Mouse (Mus musculus): ENCODE measurements around the gene Gm20873. TPM values are rescaled to one million over a fixed set of nuclear protein-coding genes. Genes with fewer than 3 reads are reported as not detected.
"Not testable (repeated sequence)": the region's sequence is repeated elsewhere in the genome, so short reads cannot be mapped to it uniquely, and the experiment has no call there.

The Gm20873 gene
- total RNA-seq (2021) (not detected), polyA plus RNA-seq (2012; rRNA removed) (not detected in 2 replicates)
- long read RNA-seq, result 0 reads

DNA sequence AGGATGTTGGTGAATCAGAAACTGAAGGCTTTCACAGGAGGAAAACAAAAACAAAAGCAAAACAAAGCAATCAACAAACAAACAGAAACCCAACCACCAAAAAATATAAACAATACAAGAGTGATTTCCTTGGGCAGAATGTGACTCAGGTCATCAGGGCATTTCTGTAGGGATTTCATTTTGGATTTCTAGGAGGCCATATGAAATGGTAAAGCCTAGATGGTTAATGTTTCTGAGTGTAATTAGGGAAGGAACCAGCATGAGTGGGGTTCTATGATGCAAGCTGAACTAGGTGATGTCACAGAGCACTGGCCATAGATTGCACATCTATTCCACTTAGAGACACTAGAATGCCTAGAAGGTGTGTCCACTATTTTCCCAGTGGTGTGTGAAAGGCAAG is at the start of gene Gm20873:
TSS of gene Gm20873 (plus strand) at position 301 of the 400 bp plus-strand sequence.
- not testable (repeated sequence) for DNase-seq

DNA sequence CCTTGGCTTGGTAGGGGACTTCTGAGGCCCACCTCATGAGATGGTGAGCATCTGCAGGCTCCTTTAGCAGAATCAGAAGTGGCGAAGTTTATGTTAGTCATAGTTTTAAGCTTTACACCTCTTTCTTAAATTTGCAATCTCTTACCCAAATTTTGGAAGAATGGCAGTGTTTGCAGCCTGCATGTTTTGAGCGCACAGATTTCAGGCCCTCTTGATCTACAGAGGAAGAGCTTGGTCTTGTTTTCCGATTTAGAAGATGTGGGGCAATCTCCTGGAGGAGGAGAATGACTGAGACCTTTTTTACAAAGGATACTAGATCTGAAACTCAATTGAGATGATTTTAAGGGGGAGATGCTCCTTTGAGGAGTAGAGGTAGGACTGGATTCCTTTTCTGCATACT is 29.0 kb upstream of the Gm20873 start, which contains the start of gene Gm21746:
TSS of gene Gm21746 (minus strand) at position 101 of the 400 bp plus-strand sequence.
- DNase-seq, result not testable (repeated sequence)

Other genes with a start within 250 kb of the Gm20873 start
- gene Gm21746, start 29.1 kb upstream of the Gm20873 start, total RNA-seq (2021), result not detected
- not detected in 2 replicates for gene Gm21746, start 29.1 kb upstream of the Gm20873 start, polyA plus RNA-seq (2012; rRNA removed)

Measured in adrenal gland, adult 2 months (tissue).